Mouse (Mus musculus) cerebellum, postnatal 36 days (tissue): ENCODE results near the gene Rbm17.
A peak's percentile ranks its signal among the peaks of the same experiment; 100 is the strongest.
"Not testable (repeated sequence)": the region's sequence is repeated elsewhere in the genome, so short reads cannot be mapped to it uniquely, and the experiment has no call there.

Experiments used
- DNase-seq, 2 experiments: peaks; one replicate each; pipeline ENCODE4 v3.0.0; 2021 to 2022; ENCODE audit warnings: mixed read lengths in 2 of 2

Gene Rbm17

DNA sequence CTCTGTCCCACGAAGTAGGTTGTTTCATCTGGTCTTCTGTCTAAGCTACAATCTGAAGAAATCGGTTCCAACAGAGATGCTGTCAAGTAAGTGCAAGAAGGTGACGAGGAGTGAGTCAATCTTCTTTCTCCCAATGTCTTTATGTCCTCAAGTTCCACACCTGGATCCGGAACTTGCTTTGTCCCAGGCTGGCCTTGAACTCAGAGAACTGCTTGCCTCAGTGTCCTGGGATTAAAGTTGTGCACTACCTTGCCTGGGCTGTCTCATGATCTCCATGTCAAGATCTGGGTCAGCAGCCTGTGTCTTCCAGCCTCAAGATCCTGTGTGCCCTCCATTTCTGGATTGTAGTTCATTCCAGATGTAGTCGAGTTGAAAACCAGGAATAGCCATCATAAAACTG, at the start of gene Rbm17:
Gene Rbm17 (minus strand): TSS at position 101 of the 400 bp plus-strand sequence.
- DNase-seq, result no peak

DNA sequence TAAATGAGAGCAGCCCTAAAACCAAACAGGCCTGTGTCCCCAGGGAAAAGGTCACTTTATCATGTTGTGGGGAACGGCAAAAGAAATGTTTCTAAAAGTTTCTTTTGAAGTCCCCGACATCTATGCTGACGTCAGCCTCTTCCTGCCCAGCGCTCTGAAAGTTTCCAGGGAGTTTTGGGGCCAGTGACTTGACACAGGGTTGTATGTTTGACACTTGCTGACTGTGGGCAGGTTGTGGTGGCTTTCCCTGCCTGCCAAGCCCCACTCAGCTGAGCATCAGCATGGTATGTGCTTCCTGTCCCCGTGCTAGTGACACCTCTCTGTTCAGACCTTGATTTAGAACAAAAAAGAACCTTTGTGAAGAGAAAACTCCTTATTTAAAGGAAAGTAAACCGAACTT, 49.4 kb upstream of the Rbm17 start:
- no peak for DNase-seq

DNA sequence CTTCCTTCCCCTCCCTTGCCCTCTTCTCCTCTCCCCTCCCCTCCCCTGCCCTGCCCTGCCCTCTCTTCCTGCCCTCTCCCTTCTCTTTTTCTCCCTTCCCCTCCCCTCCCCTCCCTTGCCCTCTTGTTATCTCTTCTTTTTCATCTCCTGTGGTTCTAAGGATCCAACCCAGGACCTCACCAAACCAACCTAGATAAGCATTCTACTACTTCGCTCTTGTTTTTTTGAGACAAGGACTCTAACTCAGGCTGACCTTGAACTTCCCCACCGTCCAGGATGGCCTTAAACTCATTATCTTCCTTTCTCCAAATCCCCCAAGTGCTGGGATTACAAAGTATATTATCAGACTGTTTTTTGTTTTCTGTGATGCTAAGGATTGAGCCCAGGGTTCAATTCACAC, 48.8 kb upstream of the Rbm17 start:
- no peak for DNase-seq

DNA sequence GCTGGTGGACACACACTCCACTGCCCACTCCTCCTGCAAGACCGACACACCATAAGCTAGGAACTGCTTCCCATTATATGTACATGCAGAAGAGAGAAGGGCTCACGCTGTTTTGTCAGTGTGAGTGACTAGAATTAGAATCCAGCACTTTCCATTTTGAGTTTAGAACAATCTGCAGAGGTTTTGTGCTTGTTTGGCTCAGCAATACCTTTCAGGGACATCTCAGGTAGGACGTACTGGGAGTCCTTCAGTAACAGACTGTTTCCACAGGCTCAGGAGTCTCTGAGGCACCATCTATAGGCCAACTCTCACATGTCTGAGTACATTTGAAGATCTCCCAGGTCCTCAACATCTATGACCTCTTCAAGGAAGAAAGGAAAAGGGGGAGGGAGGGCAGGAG, 48.2 kb upstream of the Rbm17 start:
- DNase-seq, result no peak

DNA sequence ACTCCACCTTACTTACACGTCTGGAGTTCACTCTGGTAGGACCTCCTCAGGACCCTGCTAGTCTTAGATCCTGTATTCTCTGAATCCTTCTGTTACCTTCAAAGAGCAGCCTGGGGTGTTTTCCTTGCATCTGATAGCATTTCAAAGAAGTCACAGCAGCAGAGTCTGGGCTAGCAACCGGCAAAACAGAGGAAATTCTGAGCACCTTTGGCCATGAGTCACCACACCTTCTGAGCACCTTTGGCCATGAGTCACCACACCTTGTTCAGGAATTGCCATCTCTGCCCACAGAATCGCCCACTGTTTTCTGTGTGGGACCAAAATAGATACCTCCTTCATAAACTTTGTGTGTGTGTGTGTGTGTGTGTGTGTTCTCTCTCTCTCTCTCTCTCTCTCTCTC, 47.5 kb upstream of the Rbm17 start:
- DNase-seq, result no peak

DNA sequence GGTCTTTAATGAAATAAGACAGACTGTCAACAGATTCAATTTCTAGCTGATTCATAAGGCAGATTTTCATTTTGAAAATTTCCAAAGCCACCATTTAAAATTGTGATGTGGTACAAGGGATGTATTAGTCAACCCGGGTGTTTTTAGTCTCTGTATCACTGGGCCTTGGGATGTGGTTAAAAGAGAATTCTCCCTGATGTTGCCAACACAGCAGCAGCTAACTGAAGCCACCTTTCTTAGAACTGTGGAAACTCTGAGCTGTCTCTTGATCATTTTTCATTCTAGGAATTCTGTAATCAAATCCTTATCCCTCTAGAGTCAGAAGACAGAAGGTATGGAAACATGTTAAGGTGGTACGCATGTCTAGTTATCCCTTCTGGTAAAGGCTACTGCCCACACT, 41.3 kb upstream of the Rbm17 start:
- no peak for DNase-seq

DNA sequence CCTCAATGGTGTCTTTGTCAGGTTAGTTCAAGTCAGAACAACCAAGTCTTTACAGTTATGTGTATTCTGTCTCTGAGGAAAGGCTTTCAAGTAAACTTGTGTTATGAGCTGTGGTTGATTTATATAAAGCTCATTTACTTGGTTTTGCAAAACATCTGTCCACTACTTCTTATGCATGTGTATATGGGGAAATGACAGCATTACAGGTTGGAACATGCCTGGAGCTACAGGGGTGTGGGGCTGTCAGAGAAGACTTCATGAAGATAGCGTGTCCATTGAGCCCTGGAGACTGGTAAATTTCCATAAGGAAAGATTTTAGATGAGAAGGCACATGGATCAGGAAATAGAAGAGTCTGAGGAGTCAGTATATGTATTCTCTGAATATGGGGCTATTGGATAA, 40.1 kb upstream of the Rbm17 start:
- no peak for DNase-seq

DNA sequence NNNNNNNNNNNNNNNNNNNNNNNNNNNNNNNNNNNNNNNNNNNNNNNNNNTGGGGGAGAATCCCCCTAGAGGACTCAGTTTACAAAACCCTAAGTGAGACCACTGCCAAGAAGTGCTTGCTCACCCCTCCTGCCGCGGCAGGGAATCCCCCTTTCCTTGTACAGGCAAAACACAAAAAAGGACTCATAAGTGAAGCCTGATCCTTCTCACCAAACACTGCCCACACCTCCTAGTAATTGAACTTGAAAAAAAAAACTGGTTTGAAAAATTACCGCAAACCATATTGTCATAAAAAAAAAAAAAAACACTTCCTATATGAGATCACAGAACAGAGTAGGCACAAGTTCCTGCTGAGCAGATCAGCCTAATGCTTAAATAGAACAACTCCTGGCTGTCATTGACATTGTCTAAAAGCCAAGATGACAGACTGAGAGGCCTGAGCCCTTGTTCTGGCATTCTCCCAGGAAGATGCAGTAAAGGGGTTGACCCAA, 38.5 kb upstream of the Rbm17 start, which contains the start of gene Il2ra:
Gene Il2ra (plus strand): TSS at position 357 of the 491 bp plus-strand sequence.
- no peak for DNase-seq

DNA sequence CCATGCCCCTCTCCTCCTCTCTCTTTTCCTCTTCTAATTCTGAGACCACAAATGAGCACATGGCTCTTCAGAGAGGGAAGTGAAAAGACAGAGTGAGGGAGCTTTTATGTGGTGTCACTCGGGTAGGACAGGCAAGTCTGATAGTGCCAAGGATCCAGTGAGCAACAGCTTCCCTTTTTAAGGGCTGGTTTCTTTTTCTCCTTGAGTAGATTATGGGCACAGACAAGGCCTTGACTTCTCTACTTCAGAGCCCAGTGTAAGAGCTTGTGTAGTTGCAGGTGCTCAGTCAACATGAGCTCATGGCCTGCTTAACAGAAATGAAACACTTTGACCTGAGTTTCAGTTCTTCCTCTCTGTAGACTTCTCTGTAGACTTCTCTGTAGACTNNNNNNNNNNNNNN, 33.2 kb upstream of the Rbm17 start:
- no peak for DNase-seq

DNA sequence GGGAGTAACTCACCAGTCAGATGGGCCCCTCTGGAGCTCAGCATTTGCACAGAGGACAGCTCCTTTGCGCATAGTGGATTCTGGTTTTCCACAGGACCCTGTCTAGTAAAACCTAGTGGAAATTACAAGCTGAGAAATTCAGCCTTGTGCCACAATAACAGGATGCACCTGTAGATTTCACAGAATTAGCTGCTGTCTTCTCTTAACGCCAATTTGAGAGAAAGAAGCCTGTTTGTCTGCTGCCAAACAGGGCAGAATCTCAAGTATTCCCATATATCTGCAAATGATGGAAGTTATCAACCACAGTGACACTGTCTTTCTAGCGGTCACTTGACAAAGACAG, 32.2 kb upstream of the Rbm17 start:
- DNase-seq, result no peak

DNA sequence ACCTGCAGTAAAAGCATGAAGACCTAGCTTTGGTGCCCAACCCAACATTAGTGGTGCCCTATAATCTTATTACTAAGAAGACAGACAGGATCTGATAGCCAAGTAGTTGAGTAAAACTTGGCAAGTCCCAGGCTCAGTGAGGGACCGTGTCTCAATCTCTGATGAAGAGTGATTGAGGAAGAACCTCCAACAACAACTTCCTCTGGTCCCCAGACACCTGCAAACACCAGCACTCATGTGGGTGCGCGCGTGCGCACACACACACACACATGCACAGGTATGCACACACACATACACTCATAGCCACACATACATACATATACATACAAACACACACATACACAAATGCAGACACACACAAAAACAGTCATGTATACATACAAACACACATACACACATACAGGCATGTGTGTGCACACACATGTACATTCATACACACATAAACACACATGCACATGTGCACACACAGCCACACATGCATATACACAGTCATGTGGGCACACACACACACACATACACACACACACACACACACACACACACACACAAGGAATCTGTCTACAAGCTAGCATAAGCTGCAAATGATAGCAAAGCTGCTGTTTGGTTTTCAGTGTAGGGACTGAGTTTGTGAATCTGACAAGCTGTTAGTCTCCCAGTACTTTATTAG, 31.7 kb upstream of the Rbm17 start:
- no peak for DNase-seq

DNA sequence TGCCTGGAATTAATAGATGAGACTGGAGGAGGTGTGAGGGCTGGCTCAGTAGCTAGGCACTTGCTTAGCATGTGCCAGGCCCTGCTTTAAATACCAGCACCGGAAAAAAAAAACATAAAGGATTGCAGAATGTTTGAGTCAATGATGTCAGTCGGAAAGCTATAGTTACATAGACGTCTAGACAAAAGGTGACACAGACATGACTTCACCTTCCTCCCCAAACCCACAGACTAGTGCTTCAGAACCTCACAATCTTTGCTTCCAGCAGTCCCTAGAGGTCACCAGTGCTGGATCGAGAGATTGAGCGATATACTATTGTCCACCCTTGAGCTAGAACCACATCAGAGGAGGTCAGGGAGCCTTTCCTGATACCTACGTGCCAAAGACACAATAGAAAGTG, 31.1 kb upstream of the Rbm17 start:
- no peak for DNase-seq

DNA sequence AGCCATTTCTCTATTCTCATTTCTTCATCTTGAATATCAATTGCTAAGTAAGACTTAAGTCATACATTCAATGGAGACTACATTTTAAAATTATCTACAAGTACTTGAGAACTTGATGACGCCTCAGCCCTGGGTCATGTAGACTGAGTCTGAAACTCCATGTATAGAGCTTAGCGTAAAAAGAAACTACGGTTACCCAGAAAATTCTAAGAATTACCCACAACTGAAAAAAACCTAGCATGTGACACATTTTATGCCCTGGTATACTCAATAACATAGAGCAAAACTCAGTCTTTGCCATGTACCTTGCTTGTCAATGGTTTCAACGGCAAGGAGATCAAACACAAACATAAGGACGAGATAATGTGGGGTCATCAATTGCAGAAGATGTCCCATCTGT, 21.9 kb upstream of the Rbm17 start, which contains the start of gene Gm17490:
Gene Gm17490 (minus strand): TSS at position 375 of the 400 bp plus-strand sequence.
- DNase-seq, result no peak

DNA sequence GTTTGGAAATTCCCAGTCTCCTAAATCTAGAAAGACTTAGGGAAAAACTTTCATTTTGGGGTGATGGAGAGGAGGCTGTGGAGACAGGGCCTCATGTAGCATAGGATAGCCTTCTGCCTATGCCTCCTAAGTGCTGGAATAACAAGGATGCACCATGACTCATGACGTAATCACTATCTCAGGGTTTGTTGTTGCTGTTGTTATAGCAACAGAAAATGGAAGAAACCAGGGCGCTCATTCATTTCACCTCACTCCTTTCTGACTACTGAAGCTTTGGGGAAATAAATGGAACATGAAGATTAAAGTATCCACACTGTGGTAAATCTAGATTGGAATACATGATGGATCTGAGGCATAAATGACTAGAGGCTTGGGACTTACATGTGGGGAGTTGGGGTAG, 19.8 kb upstream of the Rbm17 start:
- DNase-seq, result no peak

DNA sequence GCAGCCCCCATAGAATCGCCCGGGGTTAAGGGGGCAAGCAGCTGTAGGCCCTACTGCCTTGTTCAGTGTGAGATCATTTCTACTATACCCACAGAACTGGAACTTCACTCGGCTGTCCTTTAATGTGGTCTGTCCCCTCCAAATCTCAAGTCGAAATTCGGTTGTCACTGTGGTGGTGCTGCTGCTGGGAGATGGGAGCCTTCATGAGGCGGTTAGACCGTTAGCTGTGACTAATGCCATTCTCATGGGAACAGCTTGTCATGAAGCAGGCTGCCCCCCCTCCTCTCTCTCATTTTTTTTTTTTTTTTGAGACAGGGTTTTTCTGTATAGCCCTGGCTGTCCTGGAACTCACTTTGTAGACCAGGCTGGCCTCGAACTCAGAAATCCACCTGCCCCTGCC, 19.2 kb upstream of the Rbm17 start:
- DNase-seq, result no peak

DNA sequence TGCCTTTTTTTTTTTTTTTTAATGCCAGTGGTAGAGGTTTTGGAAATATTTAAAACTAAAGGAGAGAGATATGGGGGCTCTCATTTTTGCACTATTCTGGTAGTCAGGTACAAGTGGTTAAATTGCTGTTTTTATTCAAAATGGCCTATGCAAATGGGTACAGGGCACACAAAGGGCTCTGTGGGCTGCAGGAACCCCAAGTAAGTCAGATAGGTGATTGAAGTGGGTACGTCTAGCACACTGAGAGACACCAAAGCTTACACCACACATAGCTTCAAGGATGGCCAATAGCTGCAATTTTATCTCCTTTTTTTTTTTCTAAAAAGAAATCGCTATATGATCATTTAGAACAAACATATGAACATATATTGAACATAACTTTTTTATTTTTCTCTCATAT, 15.6 kb upstream of the Rbm17 start:
- no peak for DNase-seq

DNA sequence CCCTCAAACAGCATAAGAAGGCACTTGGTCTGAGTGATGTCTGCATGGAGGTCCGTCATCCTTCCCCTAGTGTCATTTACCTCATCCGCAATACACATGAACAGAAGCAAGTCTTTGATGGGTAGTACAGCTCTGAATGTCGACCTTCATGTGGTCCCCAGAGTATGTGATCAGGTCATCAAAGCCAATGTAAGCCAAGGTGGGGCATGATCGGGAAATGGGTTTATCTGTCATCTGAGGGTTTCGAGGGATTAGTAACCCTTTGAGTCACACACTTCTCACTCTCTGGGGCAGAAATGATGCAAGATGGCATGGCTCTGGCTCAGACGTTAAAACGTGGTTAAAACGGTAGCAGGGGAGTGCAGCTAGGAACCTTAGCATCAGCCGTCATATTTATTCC, 12.9 kb upstream of the Rbm17 start:
- no peak for DNase-seq

DNA sequence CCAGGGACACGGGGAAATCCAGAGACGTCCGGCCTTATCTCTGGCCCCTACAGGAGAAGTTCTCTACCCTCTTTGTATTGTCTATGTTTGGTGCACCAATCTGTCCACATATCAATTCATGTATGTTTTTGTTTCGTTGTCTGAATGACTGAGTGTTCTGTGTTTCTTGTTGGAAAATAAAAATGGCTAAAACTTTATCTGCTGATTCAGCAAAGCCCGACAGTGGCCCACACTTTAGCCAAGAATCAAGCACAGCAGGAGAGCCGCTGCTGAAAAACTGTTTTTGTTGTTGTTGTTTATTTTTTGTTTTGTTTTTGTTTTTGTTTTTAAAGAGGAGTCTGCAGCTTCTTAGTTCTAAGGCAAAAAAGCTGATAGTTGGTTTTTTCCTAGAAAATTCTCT, 9.0 kb upstream of the Rbm17 start:
- not testable (repeated sequence) for DNase-seq

DNA sequence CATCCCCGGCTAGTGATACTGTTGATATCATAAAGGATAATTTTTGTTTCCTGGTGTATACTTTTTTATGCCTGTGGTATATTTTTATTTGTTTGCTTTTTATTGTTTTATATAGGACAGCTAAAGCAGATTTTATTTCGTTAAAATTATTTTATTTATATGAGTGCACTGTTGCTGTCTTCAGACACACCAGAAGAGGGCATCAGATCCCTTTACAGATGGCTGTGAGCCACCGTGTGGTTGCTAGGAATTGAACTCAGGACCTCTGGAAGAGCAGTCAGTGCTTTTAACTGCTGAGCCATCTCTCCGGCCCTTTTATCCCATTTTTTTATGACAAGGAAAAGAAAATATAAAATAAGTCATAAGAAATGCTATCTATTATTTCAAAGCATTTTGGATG, 2.8 kb upstream of the Rbm17 start:
- not testable (repeated sequence) for DNase-seq

DNA sequence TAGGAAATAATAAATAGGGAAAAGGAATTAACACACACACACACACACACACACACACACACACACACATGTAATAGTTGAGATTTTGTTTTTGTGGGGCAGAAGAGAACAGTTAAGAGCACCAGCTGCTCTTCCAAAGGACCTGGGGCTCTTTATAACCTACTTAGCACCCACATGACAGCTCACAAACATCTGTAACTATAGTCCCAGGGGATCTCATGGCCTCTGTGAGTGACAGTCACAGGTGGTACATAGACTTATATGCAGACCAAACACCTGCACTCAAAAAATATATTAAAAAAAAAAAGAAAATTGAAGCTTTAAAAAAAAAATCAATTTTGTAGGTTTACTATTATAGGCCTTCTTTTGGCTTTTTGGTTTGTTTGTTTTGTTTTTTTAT, 958 bp upstream of the Rbm17 start:
- no peak for DNase-seq

DNA sequence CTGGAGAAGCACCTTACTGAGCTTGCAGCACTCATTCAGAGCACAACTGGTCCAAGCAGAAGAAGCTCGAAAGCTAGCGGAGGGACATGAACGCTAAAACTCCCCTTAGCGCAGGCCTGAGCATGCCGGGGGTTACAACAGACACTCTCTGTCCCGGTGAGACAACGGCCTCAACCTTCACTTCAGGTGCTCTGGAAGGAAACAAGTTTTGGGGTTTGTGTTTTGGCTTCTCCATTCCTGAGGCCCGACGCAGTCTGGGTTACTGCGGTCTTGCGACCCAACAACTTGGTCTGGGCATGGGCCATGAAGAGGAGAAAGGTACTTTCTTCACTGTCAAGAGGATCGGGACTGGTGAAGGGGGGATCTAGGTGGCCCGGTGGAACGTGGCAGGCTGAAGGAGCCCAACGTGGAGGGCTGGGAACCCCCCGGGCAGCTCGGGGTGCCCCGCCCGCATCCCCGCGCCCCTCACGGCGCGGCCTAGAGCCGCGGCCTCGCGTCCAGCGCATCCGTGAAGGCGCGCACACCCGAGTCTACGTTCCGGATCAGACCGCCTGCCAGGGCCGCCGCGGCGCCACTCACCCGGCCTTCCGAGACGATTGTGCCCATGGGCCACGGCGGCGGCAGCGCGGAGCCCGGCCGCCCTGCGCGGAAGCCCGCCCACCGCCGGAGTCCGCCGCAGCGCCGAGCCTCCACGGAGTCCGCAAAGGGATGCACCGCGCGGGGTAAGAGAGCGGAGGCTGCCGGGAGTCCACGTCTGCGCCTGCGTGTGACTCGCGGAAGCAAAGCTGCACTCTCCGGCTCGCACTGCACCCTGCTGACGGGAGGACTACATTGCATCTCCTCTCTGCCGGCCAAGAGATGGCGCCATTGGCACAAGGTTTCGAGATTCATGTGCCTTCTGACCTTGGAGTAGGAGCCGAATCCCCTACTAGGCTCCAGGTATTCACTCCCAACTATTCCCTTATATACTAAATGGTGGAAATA, 1.2 kb downstream of the Rbm17 start:
- DNase-seq, result peak; percentile 96 to 99

DNA sequence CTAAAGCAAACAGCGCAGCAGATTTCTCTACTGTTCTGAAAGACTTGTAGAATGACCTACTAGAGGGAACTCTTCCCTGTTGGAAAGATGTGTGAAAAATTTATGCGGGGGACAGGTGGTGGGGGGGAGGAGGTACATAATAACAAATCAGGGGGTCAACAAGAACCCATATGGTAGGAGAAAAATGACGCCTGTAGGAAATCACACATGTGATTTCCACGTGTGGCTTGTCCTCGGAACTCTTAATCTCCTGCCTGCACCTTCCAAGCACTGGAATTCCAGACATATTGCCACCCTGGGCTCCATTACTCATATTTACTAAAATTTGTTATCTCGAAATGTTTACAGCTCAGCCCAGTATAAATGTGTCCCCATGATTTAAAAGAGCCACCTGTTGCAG, 2.2 kb downstream of the Rbm17 start:
- no peak for DNase-seq

DNA sequence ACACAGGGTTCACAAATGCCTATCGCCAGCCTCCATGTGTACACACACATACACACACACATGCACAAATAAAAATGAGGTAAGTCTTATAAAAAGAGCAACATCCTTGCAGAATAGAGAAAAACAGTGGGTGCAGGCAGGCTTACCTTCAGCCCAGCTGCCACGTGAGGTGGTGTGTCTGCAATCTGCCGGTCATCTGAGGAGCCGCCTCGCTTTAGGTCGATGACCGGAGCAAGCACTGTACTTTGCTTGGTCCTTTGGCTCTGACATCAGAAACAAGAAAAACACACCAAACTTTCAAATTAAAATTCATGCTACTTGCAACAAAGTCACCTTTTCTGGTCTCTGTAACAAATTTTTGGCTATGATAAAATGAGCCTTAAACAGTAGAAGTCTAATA, 6.0 kb downstream of the Rbm17 start:
- DNase-seq, result no peak

DNA sequence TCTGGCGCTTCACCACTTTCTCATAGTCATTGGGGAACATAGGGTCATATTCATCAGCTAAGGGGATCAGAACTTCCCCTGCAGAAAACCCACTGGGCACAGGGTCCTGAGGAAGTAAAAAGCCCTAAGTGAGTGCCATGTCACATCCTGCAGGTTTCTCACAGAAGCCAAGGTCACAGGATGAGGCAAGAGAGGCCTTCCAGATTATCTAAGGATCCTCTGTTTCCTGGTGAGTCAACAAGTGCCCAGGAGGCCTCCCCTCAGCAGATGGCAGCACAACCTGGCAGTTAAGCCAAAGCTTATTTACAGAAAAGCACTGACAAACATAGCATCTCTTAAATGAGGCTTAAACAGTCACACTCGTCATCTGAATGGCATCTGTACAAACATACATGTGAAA, 7.3 kb downstream of the Rbm17 start:
- DNase-seq, result no peak
